Mouse (Mus musculus) stomach, embryonic 14.5 days (tissue): ENCODE measurements around the gene Pigk. TPM values are rescaled to one million over a fixed set of nuclear protein-coding genes. Genes with fewer than 3 reads are reported as not detected.

Experiments
- ATAC-seq: fragments of 200-750 bp; cut with Nextera tagmentation; 2 replicates; pipeline ENCODE4 v1.8.0; 2017; ENCODE audit warnings: low read depth, moderate TSS enrichment; ENCODE audit not compliant: insufficient number of reproducible peaks, insufficient read depth, low FRiP score
- H3K27ac ChIP-seq: fragments of 300-500 bp; sonication (generic); 2 replicates; pipeline ENCODE4 v1.5.1; 2014; ENCODE audit warnings: mild to moderate bottlenecking, low read length, moderate library complexity, mixed read lengths
- H3K27me3 ChIP-seq: fragments of 300-500 bp; sonication (generic); 2 replicates; pipeline ENCODE4 v1.6.1; 2014; ENCODE audit warnings: low read length, control low read depth, mixed read lengths; ENCODE audit not compliant: control insufficient read depth, insufficient read depth
- H3K36me3 ChIP-seq: fragments of 300-500 bp; sonication (generic); 2 replicates; pipeline ENCODE4 v1.6.1; 2014; ENCODE audit warnings: mild to moderate bottlenecking, control low read depth, low read length, moderate library complexity, mixed read lengths; ENCODE audit not compliant: control insufficient read depth, insufficient read depth
- H3K4me1 ChIP-seq: fragments of 300-500 bp; sonication (generic); 2 replicates; pipeline ENCODE4 v1.6.1; 2014; ENCODE audit warnings: low read length, control low read depth, mixed read lengths; ENCODE audit not compliant: control insufficient read depth, insufficient read depth
- H3K4me2 ChIP-seq: fragments of 300-500 bp; sonication (generic); replicated peaks from 2 replicates; pipeline ENCODE4 v1.6.1; 2014; ENCODE audit warnings: low read depth, low read length, control low read depth
- H3K4me3 ChIP-seq: fragments of 300-500 bp; sonication (generic); 2 replicates; pipeline ENCODE4 v1.5.1; 2014; ENCODE audit warnings: low read depth, low read length, control low read depth
- H3K9ac ChIP-seq: fragments of 300-500 bp; sonication (generic); replicated peaks from 2 replicates; pipeline ENCODE4 v1.6.1; 2014; ENCODE audit warnings: low read depth, mild to moderate bottlenecking, control low read depth, low read length, moderate library complexity, mixed read lengths
- H3K9me3 ChIP-seq: fragments of 300-500 bp; sonication (generic); 2 replicates; pipeline ENCODE4 v1.6.1; 2016; ENCODE audit warnings: low read depth, low read length, control low read depth; ENCODE audit not compliant: control insufficient read depth
- WGBS: fragments of 180-500 bp; shearing (Covaris S2); extraction: QIAGEN DNeasy Blood & Tissue Kit; methylation state at CpG from one replicate; pipeline ENCODE4 v1.1.7; 2014; 5-methylcytosine and 5-hydroxymethylcytosine counted together
- polyA plus RNA-seq: library from polyadenylated mRNA; unstranded; fragments of >200 nt; fragmentation: Nextera tagmentation; extraction: Ambion mirVana; gene quantifications from 2 replicates; pipeline ENCODE4 v1.2.1, GENCODE M21; 2014

The Pigk gene
- polyA plus RNA-seq, 1 experiment from 2014 or later: 55.2 TPM

DNA sequence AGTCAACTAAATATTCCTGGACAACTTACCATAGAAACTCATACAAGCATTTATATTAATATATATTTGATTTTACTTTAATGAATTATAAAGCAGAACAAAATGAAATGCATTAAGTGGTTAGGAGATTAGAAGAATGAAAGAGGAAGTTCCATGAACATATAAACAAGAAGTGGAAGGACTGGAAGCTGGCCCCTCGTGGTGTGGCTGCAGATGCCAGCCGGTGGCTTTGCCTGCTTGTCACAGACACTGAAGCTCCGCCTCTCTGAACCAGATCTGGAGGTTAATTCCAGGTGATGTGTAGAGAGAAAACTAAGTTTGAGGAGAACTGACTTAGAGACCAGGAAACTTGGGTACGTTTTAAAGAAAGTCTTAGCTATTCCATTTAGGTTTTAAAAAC, 181.0 kb downstream of the Pigk start:
- WGBS: 48% methylated on average over 4 of the region's 4 CpGs
- ATAC-seq: no peak
- Histone ChIP-seq H3K4me1 (no peaks in the 10 kb centered on the region), H3K9ac (no peak overlapping the region), H3K4me2 (no peak overlapping the region), H3K27me3 (no peaks in the 10 kb centered on the region), H3K9me3 (no peaks in the 10 kb centered on the region), H3K36me3 (no peaks in the 10 kb centered on the region), H3K4me3 (no peak overlapping the region), H3K27ac (no peak overlapping the region)

DNA sequence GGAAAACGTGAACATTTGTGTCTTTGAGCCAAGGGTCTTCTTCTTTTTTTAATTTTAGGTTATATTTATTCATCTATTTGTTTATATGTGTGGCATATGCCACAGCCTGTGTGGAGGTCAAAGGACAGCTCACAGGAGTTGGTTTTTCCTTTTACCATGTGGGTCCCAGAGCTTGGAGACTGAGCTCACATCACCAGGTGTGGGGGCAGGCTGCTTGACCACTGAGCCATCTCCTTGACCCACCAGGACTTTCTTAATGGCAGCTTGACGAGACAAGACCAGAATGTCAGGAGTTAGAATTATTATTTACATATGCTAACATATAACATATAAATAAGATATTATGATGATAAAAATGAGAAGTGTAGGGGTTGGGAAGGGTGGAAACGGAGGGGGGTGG, 182.2 kb downstream of the Pigk start:
- H3K4me1 ChIP-seq: no peaks in the 10 kb centered on the region
- no peaks in the 10 kb centered on the region for H3K27me3 ChIP-seq
- H3K4me2 ChIP-seq: no peak overlapping the region
- H3K27ac ChIP-seq: no peak overlapping the region
- no peak for ATAC-seq
- 69% methylated on average over 3 of the region's 3 CpGs for WGBS
- H3K9ac ChIP-seq: no peak overlapping the region
- no peaks in the 10 kb centered on the region for H3K9me3 ChIP-seq
- no peak overlapping the region for H3K4me3 ChIP-seq
- H3K36me3 ChIP-seq: no peaks in the 10 kb centered on the region

DNA sequence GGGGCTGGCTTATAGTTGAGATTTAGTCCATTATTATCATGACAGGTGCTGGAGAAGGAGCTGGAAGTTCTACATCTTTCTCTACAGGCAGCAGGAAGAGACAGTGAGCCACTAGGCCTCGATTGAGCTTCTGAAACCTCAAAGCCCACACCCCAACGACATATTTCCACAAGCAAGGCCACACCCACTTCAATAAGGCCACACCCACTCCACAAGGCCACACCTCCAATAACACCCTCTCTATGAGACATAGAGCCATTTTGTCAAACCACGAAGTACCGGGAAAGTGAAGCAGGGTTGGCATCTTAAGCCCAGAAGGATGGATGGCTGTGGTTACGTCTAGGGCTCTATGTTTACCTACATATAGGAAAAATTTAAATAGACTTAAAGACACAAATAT, 183.3 kb downstream of the Pigk start:
- no peak overlapping the region for H3K4me3 ChIP-seq
- no peak overlapping the region for H3K9ac ChIP-seq
- H3K4me2 ChIP-seq: no peak overlapping the region
- H3K4me1 ChIP-seq: no peaks in the 10 kb centered on the region
- no peak overlapping the region for H3K27ac ChIP-seq
- no peak for ATAC-seq
- 74% methylated on average over 5 of the region's 5 CpGs for WGBS
- H3K27me3 ChIP-seq: no peaks in the 10 kb centered on the region
- H3K36me3 ChIP-seq: no peaks in the 10 kb centered on the region
- H3K9me3 ChIP-seq: no peaks in the 10 kb centered on the region

DNA sequence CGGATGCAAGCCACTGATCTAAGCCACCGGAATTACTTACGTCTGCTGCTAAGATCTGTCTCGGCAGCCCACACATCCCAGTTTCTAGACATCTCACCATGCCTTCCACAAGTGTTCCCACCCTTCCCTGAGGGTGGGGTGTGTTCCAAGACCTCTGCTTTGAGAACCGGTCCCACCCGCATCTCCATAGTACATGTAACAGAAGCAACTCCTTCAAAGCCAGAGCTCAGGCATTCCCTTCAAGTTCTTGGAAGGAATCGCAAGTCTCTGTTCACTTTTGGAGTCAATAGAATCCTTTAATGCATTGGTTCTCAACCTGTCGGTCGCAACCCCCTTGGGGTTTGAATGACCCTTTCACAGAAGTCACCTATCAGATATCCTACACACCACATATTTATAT, 185.0 kb downstream of the Pigk start:
- Histone ChIP-seq H3K4me2 (no peak overlapping the region), H3K27ac (no peak overlapping the region), H3K4me3 (no peak overlapping the region), H3K4me1 (no peaks in the 10 kb centered on the region), H3K27me3 (no peaks in the 10 kb centered on the region), H3K36me3 (no peaks in the 10 kb centered on the region), H3K9ac (no peak overlapping the region), H3K9me3 (no peaks in the 10 kb centered on the region)
- no peak for ATAC-seq
- WGBS: 93% methylated on average over 9 of the region's 9 CpGs

DNA sequence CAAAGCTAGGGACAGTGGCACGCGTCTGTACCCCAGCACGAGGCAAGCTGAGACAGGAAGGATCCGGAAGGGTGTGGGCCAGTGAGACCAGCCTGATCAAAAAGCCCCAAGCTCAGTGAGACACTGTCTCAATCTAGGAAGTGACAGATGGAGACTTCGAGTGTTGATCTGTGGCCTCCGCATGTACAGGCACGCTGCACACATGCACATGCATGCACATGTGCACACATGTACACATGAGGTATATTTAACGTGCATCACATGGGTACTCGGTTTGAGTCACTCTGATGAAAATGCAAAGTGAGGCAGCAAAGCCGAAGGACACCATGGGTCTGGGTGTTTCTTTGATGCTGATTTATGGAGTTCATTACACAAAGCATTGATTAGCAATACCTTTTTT, 191.1 kb downstream of the Pigk start:
- H3K9ac ChIP-seq: no peak overlapping the region
- ATAC-seq: no peak
- H3K36me3 ChIP-seq: no peaks in the 10 kb centered on the region
- no peak overlapping the region for H3K27ac ChIP-seq
- no peaks in the 10 kb centered on the region for H3K9me3 ChIP-seq
- no peak overlapping the region for H3K4me2 ChIP-seq
- no peaks in the 10 kb centered on the region for H3K27me3 ChIP-seq
- no peak overlapping the region for H3K4me3 ChIP-seq
- 91% methylated on average over 10 of the region's 10 CpGs for WGBS
- H3K4me1 ChIP-seq: no peaks in the 10 kb centered on the region

DNA sequence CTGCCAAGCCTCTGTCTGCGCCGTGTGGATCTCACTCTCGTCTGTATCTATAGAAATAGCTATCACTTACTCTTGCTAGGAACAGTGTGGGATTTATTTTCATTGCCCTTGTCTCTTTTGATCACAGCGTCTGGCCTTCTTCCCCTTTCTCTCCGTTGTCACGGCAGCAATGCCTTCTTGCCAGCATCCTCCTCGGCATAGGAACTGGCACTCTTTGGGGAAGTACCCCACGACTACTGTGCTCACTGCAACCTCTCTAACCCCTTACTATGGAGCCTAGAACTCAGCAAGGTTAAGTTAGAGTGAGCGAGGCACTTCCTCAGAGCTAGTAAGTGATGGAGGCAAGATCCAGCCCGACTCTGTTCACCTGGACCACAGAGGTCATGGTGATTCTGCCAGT, 191.9 kb downstream of the Pigk start:
- H3K9me3 ChIP-seq: no peaks in the 10 kb centered on the region
- H3K27me3 ChIP-seq: no peaks in the 10 kb centered on the region
- H3K4me3 ChIP-seq: no peak overlapping the region
- ATAC-seq: no peak
- H3K4me1 ChIP-seq: no peaks in the 10 kb centered on the region
- no peaks in the 10 kb centered on the region for H3K36me3 ChIP-seq
- 72% methylated on average over 10 of the region's 10 CpGs for WGBS
- no peak overlapping the region for H3K27ac ChIP-seq
- H3K4me2 ChIP-seq: no peak overlapping the region
- H3K9ac ChIP-seq: no peak overlapping the region

DNA sequence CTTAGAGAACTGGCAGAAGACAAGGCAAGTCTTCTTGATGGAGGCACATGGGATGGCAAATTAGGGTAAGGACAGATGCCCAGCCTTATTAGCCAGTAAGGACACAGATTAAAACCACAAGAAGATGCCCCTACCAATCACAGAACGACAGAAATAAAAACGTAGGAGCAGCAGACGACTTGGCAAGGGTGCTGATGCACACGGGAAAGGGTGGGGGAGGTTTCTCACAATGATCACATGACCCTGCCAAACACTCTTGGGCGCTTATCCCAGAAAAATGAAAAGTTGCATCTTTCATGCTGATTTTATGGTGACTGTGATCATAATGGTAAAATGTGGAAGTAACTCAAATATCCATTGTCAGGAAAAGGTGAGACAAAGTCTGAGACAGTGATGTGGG, 193.2 kb downstream of the Pigk start:
- Histone ChIP-seq H3K9me3 (no peaks in the 10 kb centered on the region), H3K9ac (no peak overlapping the region), H3K4me1 (no peaks in the 10 kb centered on the region), H3K27me3 (no peaks in the 10 kb centered on the region), H3K4me2 (no peak overlapping the region), H3K36me3 (no peaks in the 10 kb centered on the region), H3K27ac (no peak overlapping the region), H3K4me3 (no peak overlapping the region)
- 76% methylated on average over 5 of the region's 5 CpGs for whole genome bisulfite sequencing
- no peak for ATAC-seq

DNA sequence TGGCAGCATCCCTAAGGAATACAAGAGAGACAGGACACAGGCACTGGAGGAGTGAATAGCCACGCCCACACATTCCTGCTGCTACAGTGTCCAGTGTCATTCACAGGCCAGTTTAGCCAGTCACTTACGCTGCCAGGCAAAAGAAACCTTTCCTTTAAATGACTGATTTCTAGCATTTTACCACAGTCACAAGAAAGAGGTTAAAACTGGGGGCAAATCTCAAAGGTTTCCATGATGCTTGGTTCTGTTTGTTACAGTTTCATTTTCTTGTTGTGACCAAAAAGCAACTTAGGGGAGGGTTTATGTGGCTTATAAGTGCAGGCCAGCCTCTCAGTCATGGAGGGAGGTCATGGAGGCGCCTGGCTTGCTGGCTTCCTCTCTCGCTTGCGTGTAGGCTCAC, 193.8 kb downstream of the Pigk start:
- H3K27me3 ChIP-seq: no peaks in the 10 kb centered on the region
- H3K27ac ChIP-seq: no peak overlapping the region
- ATAC-seq: no peak
- no peaks in the 10 kb centered on the region for H3K36me3 ChIP-seq
- 72% methylated on average over 5 of the region's 5 CpGs for WGBS
- no peak overlapping the region for H3K4me3 ChIP-seq
- H3K9me3 ChIP-seq: no peaks in the 10 kb centered on the region
- no peak overlapping the region for H3K4me2 ChIP-seq
- no peaks in the 10 kb centered on the region for H3K4me1 ChIP-seq
- H3K9ac ChIP-seq: no peak overlapping the region

DNA sequence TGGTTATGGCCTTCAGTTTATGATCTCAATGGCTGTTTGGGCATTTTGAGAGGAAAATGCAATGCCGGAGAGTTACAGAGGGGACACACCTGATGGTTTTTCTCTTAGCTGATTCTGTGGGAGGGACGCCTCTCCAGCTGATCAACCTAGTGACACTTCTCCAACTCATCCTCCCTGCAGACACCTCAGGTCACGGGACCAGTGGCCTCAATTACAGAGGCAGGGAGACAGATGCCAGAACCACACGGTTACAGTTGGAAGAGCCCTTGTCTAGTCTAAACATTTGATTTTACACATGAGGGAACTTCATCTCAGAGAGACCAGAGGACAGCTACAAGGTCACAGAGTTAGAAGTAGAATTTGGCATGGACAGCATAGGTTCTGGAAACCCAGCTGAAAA, 197.7 kb downstream of the Pigk start:
- 81% methylated on average over 4 of the region's 4 CpGs for WGBS
- H3K4me3 ChIP-seq: no peak overlapping the region
- H3K4me2 ChIP-seq: no peak overlapping the region
- no peaks in the 10 kb centered on the region for H3K9me3 ChIP-seq
- H3K4me1 ChIP-seq: no peaks in the 10 kb centered on the region
- no peak overlapping the region for H3K27ac ChIP-seq
- no peaks in the 10 kb centered on the region for H3K27me3 ChIP-seq
- H3K9ac ChIP-seq: no peak overlapping the region
- no peak for ATAC-seq
- no peaks in the 10 kb centered on the region for H3K36me3 ChIP-seq
